Mouse (Mus musculus) adrenal gland, adult (tissue): Measurements from ENCODE around the gene Kpnb1.

Source experiments
- DNase-seq, 2 experiments: peaks; one replicate each; pipeline ENCODE4 v3.0.0; 2022 to 2023; ENCODE audit warnings: low spot score in 1 of 2; ENCODE audit not compliant: inconsistent age in 2 of 2

Gene Kpnb1

GRCm38 (mm10) chr11:97186947-97187763, 526 bp downstream of the Kpnb1 start:
- DNase-seq = peak; percentile 98 to 99

DNA sequence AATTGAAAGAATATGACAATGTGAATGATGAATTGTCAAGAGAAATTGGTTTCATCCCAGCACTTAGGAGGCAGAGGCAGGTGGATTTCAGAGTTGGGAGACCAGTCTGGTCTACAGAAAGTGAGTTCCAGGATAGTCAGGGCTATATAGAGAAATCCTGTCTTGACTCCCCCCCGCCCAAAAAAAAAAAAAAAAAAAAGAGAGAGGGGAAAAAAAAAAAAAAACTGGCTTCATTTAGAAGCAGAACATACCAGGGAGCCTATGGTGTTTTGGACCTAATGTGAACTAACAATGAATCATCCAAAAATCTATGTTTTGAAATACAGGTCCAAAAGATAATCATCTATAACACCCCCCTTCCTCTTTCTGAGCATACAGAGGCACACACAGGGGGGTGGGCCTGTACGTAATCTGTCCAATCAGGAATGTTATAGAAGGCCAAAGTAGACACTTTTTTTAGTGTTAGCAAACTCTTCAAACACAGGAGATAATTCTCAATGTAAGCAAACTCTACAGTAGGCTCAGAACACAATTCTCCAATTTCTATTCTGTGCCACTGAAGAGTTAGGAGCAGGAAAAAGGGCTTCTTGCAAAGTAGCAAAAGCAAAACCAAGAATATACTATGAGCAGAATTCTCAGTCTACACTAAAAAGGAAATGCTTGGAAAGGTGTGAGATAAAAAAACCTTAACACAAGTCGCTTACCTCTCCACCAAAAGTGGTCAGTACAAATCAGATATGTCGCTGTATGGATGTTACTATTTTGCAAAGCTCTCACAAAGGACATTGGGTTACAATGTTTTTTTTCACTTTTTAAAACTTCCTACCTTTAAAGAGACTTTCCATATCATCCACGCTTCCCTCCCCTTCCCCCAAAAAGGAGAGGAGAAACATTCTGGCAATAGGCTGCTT, 1.7 kb downstream of the Kpnb1 start:
- no peak for DNase-seq

GRCm38 (mm10) chr11:97184875-97185274, 2.8 kb downstream of the Kpnb1 start:
- peak in 1 of 2 experiments; percentile 36 for DNase-seq

DNA sequence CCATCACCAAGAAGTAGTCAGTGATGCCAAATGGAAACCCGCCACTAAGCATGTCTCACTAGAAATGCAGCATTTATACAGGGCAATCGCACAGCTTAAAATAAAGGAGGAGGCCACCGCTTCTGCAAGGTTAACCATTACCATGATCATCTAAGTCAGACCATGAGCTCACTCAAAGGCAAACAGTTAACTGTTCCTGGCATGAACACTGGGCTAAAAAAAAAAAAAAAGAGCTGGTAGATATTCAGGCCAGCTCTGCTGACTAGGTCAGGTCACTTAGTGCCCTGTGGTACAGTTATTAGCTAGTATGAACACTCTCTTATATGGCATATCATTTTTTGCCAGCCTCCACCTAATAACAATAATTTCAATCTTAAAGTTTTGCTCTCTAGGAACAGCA, 5.2 kb downstream of the Kpnb1 start:
- no peak for DNase-seq

- no peak for DNase-seq
Observed at GRCm38 (mm10) chr11:97181061-97181460, 6.6 kb downstream of the Kpnb1 start.

- DNase-seq = no peak
Observed at GRCm38 (mm10) chr11:97178198-97178597, 9.5 kb downstream of the Kpnb1 start.

DNA sequence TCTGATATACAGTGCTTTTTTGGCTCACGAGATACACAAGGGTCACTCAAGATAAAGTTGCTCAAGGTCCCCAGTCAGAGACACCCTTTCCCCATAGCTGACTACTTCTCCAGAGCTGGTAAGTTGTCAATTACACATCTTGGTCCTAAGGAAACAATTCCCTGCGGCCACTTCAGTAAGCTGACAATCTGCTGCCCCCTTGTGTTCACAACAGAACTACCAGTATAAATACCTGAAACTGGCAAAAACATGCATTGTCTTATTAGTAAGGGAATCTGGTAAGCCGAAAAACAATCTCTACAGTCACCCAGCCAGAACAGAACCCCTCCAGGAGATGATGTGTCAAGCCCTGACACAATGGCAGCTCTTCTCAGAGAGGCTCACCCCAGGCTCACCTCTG, 10.8 kb downstream of the Kpnb1 start:
- peak in 1 of 2 experiments; percentile 78 for DNase-seq

DNA sequence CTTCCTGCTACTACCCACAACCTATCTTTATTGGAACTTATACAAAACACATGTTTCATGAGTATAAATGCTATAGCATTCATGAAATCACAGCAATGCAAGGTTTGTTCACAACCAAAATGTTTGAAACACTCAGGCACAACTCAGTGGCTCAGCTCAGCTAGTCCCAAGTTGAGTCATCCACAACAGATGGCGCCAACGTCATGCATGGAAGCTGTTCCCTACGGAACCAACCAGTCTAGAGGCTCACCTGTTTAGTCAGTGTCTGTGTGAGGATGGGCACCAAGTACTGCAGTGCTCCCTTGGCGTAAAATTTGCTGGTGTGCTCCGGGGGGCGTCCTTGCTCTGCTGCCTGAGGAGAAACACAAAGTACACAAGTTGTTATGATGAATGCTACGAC, 12.2 kb downstream of the Kpnb1 start:
- DNase-seq = no peak

DNA sequence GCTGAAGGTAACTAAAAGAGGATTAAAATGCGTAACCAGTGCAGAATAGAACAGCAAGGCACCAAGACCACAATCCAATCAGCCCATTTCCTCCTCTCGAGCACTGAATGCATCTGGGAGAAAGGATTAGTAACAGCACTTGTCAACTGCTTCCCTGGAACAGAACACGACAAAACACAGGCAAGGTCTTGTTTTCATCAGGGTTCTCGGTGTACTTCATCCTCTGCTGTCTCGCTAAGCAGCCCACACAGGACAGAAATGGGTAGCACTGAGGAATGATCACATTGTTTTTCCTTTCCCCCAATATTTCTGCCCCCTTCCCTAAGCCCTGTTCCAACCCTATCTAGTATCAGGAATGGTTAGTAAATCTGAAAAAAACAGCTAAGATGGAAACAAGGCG, 27.3 kb downstream of the Kpnb1 start:
- DNase-seq = no peak

DNA sequence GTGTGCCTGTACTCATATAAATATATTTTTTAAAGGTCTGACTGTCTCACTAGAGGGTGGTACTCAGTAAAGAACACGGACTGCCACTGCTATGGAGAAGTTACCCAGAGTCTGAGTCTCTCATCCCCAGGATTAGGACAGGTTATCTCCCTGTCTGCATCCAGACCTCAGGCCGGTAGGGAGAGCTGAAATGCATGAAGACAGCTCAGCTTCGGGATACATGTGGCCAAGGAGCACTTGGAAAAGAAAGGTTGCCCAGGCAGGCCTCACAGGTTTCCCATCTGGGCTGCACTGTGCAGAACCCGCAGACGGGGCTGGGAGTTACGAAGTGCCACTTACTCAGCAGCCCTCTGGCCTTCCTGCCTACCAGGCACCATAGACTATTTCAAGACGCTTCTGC, 30.7 kb downstream of the Kpnb1 start:
- no peak for DNase-seq

DNA sequence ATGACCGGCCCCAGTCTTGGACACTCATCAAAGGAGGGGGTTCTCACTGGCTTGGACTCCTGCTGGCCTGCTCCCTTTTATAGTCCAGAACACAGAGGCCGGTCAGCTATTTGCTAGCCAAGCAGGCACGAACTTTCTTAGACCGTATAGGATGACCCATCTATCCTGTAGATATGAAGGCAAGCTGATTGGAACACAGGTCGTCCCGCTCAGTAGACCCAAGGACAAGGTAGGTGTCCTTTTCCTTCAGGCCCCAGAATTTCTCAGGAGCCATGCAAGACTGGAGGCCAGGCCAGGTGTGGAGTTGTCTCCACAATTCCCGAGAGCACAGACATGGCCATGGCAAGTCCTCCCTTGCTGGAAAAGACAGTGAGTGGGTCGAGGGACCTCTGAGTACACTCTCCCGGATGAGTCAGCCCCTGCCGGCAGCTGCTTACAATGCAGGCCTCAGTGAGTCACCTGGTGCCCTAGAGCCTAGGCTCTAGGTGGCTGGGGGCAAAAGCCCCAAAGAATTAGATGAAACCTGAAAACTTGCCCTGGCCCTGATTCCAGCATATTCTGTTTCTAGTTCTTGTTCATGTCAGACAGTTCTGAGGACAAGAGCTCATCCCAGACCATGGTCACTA, 34.9 kb downstream of the Kpnb1 start:
- peak; percentile 67 to 83 for DNase-seq

DNA sequence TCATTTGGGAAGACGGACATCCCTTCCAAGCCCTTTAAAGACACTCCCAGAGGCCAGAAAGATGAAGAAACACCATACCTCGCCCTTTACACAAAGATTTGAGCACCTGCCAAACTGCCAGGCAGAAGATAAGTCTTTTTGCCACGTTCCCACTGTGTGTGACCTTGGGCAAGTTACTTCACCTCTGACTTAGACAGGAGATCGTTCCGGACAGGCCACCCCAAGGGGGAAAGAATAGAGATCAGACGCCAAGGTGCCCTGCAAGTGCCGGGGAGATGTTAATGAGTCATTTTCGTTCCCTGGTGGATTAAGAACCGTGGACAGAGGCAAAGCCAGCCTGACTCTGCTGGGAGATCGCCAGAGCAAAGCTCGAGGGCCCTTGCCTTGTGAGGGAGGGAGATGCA, 35.7 kb downstream of the Kpnb1 start:
- DNase-seq = peak; percentile 56 to 86

DNA sequence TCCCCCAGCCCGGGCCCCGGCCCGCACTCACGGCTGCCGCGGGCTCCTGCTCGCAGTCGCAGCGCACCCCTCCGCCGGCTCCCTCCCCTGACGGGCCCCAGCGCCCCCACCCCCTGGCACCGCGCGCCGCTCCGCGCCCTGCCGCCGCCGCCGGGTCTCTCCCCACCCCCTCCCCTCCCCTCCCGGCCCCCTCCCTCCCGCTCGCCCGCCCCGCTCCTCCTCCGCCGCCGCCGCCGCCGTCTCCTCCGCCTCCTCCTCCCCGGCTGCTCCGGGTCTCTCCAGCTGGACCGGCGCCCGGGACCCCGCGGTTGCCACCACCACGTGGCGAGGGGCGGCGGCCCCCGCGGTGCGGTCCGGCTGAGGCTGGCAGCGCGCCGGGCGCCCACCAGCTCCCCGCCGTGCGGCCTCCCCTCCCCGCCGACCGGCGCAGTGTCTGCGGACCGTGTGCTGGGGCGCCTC, 36.3 kb downstream of the Kpnb1 start, which contains the start of gene Tbkbp1:
Gene Tbkbp1 (minus strand): TSS at position 153 of the 459 bp plus-strand sequence.
- DNase-seq = peak; percentile 37 to 65

DNA sequence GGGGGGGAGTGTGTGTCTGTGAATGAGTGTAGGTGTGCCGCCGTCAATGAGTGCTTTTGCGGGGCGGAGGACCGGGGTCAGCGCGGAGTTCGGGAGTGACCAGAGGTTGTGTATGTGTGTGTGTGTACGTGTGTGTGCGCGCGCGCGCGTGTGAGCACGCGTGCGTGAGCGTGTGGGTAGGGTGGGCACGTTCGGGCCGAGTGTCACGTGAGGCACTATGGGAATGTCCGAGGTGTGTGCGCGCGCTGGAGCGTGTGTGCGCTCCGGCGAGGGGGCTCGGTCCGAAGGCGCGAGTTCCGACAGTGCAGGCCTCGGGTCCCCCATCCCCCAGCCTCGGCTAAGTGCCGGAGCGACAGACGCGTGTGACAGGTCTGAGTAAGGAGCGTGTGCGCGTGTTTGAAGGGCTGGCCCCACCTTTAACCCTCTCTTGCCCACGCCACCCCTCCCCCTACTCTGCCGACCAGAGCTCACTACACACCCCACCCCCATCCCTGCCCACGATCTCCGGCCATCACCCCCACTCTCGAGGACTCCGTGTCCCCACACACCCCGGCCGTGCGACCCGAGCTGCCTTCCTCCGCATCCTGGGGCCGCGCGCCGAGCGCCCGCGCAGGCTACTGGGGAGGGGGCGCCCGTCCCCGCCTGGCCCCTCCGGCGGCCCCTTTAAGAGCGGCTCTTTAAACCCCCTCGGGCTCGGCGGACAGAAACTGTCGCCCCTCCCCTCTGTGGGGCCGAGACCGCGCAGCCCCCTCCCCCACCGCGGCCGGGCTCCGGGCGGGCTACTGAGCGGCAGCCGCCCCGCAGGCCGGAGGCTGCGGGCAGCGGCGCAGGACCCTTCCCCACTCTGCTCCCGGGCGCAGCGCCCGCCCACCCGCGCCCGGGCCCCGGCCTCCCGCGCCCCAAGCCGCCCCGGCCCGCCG, 37.0 kb downstream of the Kpnb1 start:
- DNase-seq = peak in 1 of 2 experiments; percentile 45

GRCm38 (mm10) chr11:97149995-97150410, 37.7 kb downstream of the Kpnb1 start:
- peak; percentile 80 to 87 for DNase-seq

DNA sequence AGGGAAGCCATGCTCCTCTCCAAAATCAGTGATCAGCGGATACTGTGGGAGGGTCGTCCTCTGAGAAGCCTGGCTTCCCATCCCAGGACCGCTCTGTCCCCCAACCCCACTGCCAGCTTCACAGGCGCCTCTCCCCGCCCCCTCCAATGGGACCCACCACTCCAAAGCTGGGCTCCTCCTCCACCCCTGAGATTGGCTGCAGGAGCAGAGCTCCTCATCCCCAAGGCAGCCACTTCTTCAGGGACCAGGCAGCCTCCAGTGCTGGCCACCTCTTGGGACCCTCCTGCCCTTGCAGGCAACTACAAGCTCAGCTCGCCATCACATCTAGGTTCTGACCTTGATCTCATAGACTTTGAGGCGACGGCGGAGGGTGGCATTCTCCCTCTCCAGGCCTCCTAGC, 38.7 kb downstream of the Kpnb1 start:
- no peak for DNase-seq

DNA sequence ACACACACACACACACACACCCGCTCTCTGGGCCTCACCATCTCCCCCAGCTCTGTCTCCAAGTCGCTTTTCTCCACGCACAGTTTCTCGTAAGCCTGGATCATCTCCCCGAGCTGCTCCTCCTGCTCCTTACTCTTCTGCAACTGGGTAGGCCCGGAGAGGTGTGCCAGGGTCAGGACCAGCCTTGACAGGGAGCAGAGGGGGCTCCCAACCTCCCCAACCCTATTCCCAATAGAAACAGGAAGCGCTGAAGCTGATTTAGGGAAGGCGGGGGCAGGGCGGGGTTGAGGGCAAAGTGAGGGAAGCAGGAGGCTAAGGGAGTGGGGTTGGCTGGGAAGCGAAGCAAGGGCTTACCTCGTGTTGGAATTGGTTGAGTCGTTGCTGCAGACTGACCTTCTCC, 39.1 kb downstream of the Kpnb1 start:
- no peak for DNase-seq

- no peak for DNase-seq
Observed at GRCm38 (mm10) chr11:97147333-97147732, 40.3 kb downstream of the Kpnb1 start.

- DNase-seq = peak; percentile 76 to 92
Observed at GRCm38 (mm10) chr11:97146724-97147123, 41.0 kb downstream of the Kpnb1 start.

GRCm38 (mm10) chr11:97145951-97146350, 41.7 kb downstream of the Kpnb1 start:
- no peak for DNase-seq
